Mouse (Mus musculus) heart, adult 9 months (tissue): ENCODE results near the gene Gm49510.

Experiments used
- DNase-seq, 2 experiments: peaks; one replicate each; pipeline ENCODE4 v3.0.0; 2022; ENCODE audit warnings: low spot score in 2 of 2

The Gm49510 gene

DNA sequence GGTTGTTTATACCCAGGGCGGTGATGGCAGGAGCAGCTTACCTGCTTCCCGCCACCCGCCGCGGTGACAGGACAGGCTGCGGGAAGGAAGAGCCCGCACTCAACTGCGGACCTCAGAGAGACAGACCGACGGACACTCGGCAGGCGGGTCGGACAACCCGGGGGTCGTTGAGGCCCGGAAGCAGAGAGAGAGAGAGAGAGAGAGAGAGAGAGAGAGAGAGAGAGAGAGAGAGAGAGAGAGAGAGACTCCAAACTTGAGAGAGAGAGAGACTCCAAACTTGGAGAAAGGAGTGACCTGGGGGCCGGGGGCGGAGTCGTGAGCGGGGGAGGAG, at the start of gene Gm49510:
TSS of gene Gm49510 (plus strand) at position 259 of the 331 bp plus-strand sequence.
- no peak for DNase-seq

DNA sequence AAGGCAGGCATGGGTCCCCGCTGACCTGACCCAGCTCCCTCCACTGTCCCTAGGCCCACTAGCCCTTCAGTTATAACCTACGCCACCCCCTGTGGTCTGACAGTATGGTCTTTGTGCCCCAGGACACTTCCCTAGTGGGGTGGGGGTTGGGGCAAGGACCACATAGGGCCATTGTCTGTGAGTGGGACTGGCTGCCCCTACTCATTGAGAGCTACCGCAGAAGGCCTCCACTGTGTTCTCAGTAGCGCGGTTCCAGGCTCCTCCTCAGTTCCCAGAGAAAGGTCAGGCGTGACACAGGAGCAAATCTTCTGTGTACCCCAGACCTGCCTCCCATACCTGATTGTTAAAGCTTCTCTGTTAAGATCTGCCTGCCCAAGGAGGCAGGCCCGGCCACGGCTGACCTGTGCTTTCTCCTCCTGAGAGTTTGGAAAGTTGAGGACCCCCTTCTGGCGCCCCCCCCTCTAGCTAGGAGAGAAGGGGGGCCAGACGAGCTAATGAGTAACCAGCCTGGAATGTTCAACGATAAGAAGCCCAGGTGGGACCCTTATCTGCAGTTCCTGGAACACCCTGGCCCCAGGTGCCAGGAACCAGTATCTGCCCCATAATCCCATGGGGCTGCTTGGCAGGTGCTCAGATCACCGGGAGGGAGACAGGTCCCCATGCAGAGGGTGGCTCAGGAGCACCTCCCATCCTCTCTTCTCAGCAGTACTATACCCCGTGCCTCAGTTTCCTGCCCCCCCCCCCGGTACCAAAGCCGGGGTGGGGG, 49.2 kb upstream of the Gm49510 start:
- DNase-seq: no peak

DNA sequence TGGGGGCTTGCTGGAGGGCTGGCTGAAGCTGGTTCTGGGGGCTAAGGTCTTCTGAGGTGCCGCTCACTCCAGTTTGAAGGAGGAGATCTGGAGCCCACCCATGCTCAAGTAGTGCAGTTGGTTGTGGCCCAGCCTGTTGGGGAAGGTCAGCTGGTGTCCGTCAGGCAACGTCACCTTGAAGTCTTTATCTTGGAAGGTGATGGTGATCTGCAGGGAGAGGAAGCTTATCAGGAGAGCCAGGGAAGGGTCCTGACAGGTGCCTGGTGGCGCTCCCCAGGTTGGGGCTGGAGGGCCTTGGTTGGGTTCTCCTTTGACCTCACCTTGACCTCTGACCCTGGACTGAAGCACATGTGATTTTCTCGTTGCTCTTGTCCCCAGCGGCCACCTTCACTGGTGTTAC, 48.5 kb upstream of the Gm49510 start:
- DNase-seq: no peak

DNA sequence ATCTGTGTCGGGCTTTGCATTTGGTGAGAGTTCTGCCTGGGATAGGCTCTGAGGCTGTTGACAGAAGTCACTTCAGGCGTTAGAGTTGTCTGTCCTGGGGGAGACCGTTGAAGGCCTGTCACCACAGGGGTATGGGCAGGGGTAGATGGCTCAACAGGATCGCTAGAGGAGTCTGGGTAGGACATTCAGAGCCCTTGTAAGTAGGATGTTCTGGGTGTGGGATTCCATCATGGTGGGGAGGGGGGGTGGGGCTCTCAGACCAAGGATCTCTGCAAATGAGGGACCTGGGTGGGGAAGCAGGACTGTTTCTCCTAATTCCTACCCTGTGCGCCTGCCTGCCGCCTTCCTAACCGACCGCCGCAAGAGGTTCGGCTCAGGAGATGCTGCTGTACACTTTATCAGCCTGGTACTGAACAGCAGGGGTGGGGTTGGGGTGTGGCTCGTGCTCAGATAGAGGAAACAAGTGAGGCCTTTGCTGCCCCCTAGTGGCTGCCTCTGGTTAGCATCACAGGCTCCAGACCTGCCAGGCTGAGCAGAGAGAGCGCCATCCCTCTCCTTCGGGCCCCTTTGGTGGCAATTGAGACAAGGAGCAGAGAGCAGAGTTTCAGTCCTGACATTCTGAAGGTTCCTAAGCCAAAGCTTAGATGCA, 47.8 kb upstream of the Gm49510 start:
- DNase-seq: peak; percentile 83 to 92

DNA sequence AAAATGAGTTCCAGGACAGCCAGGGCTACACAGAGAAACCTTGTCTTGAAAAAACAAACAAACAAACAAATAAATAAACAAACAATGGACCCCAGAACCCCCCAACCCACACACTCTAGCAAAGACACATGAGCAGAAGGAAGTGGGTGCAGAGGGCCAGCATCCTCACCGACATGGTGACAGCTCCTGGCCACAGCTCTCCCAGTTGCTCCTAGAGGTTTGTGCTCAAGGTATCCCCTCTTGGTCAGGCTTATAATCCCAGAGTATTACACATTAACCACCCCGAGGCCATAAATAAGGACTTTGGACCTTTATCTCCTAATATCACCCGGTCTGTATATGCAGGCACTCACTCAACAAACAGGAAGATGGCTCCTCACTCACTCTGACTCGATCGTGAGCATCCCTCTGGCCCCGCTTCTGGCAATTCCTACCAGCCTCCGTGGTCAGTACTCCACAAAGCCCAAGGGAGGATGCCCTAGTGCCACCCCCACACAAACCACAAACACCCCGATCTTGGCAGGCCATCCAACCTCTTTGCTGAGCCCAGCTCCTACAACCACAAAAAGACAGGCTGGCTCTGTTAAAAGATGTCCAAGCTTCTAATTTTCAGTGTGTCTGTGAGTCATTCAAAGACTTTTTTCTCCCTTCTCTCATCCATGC, 44.0 kb upstream of the Gm49510 start, which contains the start of gene Lgals2:
TSS of gene Lgals2 (minus strand) at position 227 of the 663 bp plus-strand sequence.
- no peak for DNase-seq

DNA sequence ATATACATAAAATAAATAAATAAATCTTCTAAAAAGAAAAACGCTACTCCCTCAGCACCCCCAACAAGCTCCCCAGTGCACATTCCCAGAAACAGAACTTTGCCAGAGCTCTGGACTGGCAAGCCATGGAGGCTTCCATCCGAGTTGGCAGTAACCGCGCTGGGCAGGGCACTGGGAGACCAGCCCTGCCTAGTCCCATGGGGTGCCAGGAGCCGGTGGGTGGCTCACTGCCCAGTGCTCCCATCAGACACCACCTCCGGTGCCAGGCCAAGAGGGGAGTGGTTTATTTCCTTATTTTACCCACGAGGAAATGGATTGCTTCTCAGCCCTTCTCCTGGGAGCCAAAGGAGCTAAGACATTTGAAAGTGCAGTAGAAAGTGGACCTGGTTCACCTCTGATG, 42.5 kb upstream of the Gm49510 start:
- DNase-seq: no peak

DNA sequence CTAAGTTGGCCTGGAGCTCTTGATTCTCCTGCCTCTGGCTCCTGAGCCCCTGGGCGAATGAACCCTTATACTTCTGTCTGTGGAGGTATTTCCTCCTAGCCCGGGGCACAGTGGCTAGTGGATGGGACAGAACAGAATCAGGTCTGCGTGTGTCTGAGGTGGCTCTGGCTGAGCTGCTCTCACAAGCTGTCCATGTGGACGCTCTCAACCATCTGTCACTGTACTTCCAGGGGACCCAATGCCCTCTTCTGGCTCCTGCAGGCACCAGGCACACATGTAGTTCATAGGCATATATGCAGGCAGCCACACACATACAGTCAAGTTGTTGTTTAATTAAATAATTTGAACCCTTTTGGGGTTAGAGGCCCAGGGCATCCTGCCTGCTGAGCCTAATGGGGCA, 40.2 kb upstream of the Gm49510 start:
- no peak for DNase-seq

DNA sequence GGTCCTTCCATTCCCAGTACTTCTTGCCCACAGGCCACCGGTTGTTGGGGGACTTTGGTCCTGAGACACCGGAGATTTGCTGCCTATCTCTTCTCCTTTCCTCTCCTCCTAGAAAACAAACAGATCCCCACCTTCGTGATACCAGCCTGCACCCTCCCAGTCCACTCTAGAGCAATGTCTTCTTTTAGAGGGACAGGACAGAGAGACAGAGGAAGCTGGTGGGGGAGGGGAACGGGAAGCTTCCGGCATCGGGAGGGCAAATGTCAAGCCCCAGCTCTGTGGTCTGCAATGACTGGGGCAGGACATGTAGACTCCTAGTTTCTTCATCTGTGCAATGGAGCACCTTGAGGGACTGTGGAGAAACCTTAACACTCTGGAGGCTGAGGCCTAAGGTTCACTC, 39.8 kb upstream of the Gm49510 start:
- no peak for DNase-seq

DNA sequence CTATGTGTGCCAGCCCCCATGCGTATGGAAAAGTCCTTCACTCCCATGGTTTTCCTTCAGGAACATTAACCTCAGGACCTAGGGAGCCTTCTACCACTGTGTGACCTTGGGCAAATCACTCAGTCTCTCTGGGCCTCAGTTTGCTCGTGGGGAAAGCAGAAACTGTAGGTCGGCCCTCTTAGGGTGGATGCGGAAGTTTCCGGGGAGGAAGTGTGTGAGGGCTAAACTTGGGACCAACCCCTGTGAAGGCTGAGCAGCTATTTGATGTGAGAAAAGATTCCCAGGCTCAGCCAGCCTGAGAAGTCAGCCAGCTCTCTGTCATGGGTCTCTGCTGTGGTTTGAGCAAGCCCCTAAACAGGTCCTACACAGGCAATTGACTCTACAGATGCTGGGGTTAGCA, 37.2 kb upstream of the Gm49510 start:
- no peak for DNase-seq

DNA sequence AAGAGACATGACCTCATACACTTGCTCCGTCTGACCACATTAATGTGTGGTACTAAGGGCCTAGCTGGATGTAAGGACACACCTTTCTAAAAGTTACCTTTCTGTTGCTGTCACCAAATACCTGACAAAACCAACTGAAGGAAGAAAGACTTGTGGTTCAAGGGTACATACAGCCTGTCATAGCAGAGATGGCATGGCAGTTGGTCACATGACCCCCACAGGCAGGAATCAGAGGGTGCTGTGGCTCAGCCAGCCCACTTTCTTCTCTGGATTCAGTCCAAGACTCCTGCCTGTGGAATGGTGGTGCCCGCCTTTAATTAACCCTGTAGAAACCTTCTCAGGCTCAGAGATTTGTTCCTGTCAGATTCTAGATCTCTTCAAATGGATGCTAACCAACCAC, 36.3 kb upstream of the Gm49510 start:
- no peak for DNase-seq

DNA sequence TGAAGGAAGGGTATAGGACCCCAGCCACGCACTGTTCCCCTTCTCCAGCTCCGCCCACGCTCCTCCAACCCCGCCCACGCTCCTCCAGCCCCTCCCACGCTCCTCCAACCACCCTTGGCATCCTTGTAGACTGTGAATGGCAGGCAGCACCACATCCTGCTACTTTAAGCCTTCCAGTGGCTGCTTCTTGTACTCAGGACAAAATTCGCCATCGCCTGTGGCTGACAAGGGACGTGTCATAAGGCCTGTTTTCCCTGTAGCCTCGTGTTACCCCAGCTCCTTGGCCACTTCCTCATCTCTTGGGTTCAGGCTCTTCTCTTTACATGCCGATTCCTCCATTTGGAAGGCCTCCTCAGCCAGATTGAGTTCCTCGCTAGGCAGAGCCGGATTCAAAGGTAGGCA, 35.6 kb upstream of the Gm49510 start:
- no peak for DNase-seq

DNA sequence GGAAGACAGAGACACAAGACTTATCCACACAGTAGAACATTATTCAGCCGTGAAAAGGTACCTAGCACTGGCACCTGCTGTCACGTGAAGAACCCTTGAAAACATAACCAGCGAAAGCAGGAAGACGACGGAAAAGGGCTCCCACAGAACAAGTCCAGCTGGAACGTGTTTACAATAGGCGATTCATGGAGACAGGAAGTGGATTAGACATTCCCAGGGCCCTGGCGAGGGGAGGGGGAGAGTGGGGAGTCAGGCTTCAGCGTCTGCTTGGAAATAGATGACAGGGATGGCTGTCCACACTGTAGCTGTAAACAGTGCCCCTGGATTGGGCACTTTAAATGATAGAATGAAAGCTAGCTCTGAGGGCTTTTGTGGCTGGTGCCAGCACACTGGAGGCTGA, 31.1 kb upstream of the Gm49510 start:
- peak; percentile 54 to 66 for DNase-seq

DNA sequence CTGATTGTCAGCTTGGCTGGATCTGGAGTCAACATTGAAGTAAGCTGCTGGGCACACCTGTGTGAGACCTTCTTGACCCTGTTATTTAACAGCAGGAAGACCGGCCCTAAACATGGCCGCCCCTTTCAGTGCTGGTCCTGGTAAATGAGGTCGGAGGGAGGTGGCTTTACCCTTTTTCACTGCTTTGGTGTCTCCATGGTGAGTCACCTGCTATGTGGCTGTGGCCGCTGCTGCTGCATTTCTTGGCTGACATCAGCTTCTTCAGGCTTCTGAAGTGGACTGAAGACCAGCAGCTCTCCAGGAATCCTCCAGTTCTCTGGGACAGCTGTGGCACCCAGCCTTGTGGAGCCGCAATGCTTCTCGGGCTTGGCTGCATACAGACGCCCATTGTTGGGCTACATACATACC, 30.6 kb upstream of the Gm49510 start:
- no peak for DNase-seq

DNA sequence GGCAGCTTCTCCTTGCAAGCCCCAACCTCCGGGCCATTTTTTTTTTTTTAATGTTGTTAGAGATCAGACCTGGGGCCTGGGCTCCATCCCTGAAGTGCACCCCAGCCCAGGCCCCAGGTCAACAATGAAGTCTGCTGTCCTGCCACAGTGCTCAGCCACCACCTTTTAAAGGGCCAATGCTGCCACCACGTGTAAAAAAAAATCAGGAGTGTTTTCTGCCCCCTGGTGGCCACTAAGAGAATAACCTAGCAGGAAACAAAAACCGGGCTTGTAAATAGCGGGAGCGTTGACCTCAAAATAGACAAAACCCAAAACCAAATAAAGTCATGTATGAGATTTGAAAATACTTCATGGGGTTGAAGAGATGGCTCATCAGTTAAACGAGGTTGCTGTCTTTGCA, 29.7 kb upstream of the Gm49510 start:
- DNase-seq: peak in 1 of 2 experiments; percentile 50

DNA sequence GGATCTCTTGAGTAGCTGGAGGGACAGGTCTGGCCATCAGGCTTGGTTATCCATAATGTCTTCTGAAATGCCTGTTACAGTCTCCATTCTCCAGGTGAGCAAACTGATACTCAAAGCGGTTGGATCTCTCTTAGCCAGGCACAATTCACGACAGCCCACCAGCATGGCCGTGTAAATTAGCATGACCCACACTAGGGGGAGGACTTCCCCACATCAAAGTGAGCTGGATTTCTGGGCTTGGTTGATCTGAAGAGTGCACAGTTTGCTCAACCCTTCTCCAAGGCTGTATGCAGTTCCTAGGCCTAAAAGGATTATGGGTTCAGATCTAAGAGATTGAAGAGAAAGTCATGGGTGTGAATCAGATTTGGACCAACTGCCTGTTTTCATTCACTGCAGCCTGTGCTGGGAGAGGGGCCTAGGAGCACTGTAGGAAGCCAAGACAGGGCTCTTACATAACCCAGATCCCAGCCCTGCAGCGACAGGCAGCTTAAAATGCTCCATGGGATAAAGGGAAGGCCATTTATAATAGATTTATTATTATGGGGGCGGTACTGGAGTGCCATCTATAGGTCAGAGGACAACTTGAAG, 27.4 kb upstream of the Gm49510 start:
- DNase-seq: no peak

DNA sequence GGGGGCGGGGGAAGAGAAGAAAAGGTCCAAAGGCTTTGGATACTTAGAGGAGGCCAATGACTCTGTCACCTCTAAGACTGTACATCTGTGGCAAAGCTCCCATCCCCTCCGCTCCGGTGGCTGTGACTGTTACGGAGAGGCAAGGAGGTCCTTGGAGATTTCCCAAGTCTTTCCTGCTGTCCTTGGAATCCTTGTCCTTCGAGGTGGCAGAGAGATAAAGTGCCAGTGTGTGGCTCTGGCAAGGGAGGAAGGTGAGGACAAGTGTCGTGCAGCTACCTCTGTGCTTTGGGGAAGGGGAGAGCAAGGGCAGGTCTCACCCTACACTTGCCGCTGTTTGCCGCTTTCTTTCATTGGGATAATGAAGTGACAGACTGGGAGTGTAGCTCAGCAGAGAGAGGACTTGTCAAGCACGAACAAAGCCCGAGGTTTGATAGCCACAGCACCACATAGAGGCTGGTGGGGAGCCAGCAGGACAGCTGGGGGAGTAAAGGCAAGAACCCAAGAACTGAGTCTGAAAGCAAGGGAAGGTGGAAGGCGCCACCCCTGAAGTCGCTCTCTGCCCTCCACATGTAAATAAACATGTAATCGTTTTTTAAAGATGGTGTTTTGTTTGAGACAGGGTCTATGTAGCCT, 25.5 kb upstream of the Gm49510 start:
- DNase-seq: no peak

DNA sequence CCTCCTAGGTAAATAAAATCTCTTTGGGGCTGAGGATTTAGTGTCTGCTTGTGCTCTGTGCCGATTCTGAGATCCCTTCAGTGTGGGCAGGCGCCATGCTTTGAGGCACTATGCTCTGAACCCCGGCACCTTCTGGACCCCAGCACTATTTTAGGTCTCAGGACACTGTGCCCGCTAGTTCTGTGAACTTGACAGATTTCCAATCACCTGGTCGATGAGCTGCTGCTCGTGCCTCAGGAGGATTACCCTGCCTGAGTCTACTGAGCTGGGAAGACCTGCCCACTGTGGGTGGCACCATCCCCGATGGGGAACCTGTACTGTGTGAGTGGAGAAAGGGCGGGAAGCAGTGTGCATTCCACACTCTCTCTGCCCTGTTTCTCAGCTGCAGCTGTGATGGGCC, 24.5 kb upstream of the Gm49510 start:
- no peak for DNase-seq

DNA sequence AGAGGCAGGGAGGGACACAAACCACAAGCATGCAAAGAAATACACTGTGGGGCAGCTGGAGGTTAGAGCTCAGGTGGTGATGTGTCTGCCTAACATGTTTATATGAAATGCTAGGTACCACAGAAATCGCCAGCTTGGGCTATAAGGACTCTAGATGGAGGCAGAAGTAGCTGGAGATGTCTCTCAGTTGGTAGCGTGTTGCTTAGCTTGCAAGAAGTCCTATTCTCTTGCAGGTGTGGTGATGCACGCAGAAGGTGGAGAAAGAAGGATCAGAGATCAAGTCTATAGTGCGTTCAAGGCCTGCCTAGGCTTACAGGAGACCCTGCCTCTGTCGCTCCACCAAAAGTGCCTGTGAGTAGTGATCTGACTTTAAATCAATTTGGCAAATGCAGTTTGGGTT, 23.9 kb upstream of the Gm49510 start:
- DNase-seq: no peak

DNA sequence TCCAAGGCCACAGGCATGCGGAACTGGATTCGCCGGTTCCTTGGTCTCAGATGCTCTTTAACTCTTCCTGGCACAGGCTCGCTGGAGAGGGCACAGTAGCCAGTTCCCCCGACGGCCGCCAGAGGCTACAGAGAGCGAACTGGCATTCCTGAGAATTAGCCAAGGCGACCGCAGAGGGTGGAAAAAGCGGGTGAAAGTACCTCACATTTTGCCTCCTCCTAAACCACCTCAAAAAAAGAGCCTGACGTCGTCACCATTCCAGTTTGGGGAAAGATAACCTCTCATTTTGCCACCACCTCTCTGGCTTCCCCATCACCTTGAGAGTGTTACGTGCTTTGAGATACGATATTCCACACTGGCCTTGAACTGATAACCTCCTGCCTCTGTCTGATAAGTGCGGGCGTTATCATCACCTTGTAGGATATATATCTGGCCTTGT, 23.2 kb upstream of the Gm49510 start:
- DNase-seq: peak; percentile 59 to 74

DNA sequence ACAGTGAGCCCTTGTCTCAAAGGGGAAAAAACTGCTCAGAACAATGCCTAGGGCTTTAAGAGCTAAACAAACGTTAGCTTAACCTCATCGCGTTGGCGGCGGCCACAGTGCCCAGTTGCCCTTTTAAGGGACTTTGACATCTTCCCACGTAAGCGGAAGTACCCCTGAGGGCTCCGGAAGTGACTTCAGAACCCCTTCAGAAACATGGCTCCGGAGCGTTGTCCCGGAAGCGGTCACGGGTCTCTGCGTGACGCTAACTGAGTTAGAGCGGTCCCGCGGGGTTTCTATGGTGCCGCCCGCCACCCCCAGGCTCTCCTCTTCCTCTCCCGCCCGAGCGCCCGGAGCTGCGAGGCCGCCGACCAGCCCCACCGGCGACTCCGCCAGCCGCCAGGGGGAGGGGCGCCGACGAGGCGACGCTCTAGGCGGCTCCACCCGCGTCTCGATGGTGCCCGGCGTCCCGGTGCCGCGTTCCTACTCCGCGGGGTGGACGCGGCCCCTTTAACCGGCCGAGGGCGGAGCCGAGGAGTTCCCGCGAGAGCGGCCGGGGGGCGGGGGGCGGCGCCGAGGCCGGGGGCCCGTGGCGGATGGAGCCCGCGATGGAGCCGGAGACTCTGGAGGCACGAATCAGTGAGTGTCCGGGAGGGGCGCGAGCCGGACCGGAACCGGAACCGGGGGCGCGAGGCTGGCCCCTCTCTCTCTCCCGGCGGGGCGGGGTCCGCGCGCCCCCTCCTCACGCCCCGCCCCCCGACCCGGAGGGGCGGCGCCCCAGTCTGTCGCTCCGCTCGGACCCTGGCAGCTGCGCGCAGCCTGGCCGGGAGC, 22.3 kb upstream of the Gm49510 start, which contains the start of gene Gga1:
TSS of gene Gga1 (plus strand) at position 200 of the 819 bp plus-strand sequence.
- peak; percentile 94 to 96 for DNase-seq

DNA sequence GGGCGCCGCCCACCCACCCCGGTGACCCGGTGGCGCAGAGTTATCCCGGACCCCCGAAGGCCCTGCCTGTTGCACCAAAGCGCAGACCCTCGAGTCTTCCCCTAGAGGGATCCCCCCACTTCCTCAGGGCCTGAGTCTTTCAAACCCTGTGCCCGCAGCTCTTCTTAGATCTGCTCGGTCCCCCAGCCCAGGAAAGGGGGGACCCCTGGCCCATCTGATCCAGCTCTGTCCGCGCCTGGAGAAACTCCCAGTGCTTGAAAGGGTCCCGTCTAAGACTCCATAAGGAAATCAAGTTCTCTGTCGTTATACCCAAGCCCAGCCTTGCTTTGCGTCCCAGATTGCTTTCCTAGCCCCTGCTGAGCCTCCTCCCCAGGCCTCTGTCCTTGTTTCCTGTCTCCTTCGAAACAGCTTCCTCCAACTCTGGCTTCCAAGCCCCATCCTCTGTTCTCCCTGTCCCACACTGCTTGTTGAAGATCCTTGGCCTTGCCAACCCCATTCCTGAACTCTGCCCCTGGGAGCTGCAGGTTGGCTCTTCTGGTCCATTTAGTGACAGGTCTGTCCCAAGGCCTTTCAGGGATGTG, 21.6 kb upstream of the Gm49510 start:
- DNase-seq: peak; percentile 37 to 56
